ENCODE assay signal across 9 mouse cellular contexts in genomic region chr14:75776637-75777036, GRCm38 (mm10).
"Had no signal": no experiment of that assay in that cellular context is flagged by ENCODE, and none has a peak within 500 bp of the region (broad histone marks: within the 10 kb centered on the region; RNA-seq: fewer than 3 reads in every experiment).

No protein-coding gene starts in this region.

- ATAC-seq: intestine, embryonic 16.5 days; midbrain, embryonic 13.5 days had no signal

- DNase-seq: layer of hippocampus, postnatal 36 days; lung, adult 18-20 months; right cerebral cortex, postnatal 25 days; thymus, postnatal 4 days had no signal

- H3K4me3 ChIP-seq: hindbrain, embryonic 15.5 days; limb, embryonic 15.5 days; midbrain, embryonic 13.5 days had no signal

- H3K4me2 ChIP-seq: hindbrain, embryonic 15.5 days; limb, embryonic 15.5 days; midbrain, embryonic 13.5 days had no signal

- H3K27me3 ChIP-seq: hindbrain, embryonic 15.5 days; limb, embryonic 15.5 days; midbrain, embryonic 13.5 days had no signal

- H3K27ac ChIP-seq: hindbrain, embryonic 15.5 days; limb, embryonic 15.5 days; liver, embryonic 14.5 days; midbrain, embryonic 13.5 days had no signal

- H3K36me3 ChIP-seq: hindbrain, embryonic 15.5 days had no signal

- H3K9me3 ChIP-seq: hindbrain, embryonic 15.5 days; limb, embryonic 15.5 days; midbrain, embryonic 13.5 days had no signal

- H3K9ac ChIP-seq: hindbrain, embryonic 15.5 days; limb, embryonic 15.5 days; liver, embryonic 14.5 days; midbrain, embryonic 13.5 days had no signal

- H3K4me1 ChIP-seq: hindbrain, embryonic 15.5 days; limb, embryonic 15.5 days; midbrain, embryonic 13.5 days had no signal
